Mouse (Mus musculus): ENCODE data around the gene Eras.

- TF ChIP-seq POLR2A (IDR thresholded peaks at IDR 0.05; ENCODE audit: low read depth, low read length) (no peak), CTCF (IDR thresholded peaks at IDR 0.05; ENCODE audit: borderline replicate concordance, insufficient read depth, low read length) (no peak)
Measured at GRCm38 (mm10) chrX:7927116-7927515, 1.3 kb downstream of the Eras start.

Measured in embryonic fibroblast, embryonic 13.5 days (primary cell).